Mouse (Mus musculus): ENCODE data around the gene Rnf4.

Rnf4 gene

DNA sequence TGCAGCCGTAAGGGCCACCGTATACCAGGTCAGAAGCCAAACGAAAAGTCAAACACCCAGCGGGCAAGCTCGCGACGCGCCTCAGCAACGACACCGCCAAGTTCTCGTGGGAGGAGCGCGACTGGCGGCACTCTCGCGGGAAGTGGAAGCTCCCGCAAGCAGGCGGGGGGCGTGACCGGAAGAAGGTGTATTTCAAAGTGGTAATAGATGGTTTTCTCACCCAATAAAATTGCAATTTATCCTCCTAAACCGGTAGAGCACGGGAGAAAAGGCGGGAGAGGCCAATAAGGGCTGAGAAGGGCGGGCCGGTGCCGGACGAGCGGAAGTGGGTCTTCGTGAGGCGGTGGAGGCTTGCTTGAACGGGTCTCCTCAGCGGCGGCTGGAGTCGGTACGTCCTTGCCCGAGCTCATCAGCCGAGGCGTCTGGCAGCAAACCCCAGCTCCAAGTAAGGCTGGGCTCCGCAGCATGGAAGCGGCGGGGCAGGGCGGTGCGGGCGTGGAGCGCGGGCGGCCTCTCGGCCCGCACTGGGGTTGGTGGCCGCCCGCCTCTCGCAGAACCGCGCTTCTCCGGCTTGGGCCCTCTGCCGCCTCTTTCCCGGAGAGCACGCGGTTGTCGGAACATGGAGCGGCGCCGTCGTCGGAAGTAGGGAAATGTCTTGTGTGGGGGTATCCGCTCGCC is at the start of gene Rnf4:
Gene Rnf4 (plus strand): TSS at position 193 of the 678 bp plus-strand sequence.
- peak; percentile 98 for DNase-seq (ENCODE audit: low read depth, low spot score)

DNA sequence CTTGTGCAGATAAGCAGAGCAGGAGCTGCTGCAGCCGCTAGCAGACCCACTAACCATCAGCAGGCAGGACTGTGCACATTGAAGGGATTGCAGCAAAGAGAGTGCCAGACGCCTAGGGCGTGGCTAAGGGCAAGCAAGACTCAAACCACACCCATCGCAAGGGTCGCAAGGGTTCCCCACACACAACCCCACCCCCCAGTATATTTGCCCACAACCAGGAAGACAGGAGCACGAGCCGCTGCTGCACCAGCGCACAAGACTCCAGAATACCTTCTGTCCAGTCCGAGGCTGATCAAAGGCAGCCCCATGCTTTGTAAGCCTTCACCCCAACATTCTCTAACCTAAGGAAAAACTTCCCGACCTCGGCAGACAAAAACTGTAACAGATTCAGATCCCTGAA is 49.6 kb upstream of the Rnf4 start:
- peak; percentile 85 for DNase-seq (ENCODE audit: low read depth, low spot score)

DNA sequence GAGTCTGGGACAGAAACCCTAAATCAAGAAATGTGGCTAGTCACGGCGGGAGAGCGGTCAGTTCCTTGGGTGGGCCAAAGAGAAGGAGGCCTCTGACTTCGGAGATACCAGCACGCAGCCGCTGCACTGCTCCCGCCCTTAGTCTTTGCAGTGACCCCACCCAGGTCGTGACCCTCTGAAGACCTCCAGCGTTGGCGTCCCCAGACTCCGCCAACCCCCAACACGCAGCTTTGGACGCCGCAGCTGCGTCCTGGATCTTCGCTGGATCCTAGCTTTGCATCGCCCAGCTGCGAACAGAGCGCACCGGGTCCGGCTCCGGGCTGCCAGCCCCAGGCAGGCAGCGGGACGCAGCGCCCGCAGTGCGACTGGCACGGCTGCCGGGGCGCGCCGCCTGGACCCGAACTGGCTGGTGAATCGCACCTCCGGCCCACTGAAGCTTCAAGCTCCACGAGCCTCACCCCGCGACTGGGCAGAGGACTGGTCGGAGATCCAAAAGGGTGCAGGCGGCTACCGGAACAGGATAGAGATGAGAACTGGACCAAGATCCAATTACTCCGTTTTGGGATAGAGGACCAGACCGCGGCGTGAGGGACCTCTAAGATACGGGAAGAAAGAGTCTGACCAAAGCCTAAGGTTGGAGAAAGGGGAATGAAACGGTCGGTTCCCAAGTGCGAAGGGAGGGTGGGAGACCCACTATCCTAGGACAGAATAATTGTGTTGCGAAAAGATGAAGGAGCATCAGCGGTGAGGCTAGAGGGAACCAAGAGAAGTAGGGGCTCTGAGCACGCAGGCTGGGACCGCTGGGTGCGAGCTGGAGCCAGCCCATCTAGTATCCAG is 48.9 kb upstream of the Rnf4 start:
- peak; percentile 80 for DNase-seq (ENCODE audit: low read depth, low spot score)

DNA sequence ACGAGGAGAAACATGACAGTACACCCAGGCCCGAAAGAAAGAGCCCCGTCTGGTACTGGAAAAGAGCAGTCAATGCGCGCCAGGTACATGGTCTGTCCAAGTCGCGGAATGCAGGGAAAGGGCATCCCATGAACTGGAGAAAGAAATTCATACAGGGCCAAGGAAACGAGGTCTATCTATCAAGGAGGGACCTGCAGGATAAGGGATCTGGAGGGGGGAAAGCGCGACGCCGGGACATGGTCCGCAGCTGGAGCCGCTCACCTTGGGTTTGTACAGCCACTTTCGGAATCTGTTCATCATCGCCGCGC is 48.3 kb upstream of the Rnf4 start:
- no peak for DNase-seq (ENCODE audit: low read depth, low spot score)

DNA sequence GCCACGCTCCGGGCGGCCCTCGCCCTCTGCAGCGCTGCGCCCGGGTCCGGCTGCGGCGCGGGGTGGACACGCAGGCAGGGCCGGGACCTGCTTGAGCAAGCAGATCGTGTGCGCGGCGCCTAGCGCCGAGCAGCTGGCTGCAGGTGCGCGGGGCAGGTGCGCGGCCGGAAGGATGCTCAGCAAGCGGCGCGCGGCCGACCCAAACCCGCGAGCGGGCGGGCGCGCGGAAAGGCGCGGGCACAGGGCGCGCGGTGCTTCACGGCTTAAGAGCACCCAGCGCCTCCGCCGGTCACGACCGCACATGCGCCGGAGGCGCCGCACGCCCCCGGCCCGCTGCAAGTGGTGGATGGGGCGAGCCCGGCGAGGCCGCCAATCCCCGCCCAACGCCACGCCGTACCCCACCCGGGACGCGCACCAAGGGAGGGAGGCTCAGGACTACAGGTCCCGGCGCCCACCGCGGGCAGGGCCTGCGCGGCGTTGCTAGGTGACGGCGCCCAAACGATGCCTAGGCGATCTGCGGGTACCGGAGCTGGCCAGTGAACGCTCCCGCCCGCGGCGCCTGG is 47.9 kb upstream of the Rnf4 start, which contains the start of the genes Zfyve28 and Cfap99:
Gene Zfyve28 (minus strand): TSS at position 296 of the 563 bp plus-strand sequence.
Gene Cfap99 (plus strand): TSS at position 447 of the 563 bp plus-strand sequence.
- DNase-seq (ENCODE audit: low read depth, low spot score) = peak; percentile 92

DNA sequence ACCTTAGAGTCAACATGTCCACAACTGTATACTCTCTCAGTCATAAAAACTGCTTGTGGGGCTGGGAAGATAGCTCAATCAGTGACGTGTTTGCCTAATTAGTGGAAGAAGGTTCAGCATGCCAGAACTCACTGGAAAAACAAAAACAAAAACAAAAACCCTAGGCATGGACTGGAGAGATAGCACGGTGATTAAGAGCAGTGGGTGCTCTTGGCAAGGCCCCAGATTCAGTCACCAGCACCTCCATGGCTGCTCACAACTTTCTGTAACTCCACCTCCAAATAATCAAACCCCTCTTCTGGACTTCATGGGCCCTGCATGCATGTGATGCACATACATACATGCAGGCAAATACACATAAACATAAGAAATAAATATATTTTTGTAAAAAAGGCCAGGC is 46.8 kb upstream of the Rnf4 start:
- no peak for DNase-seq (ENCODE audit: low read depth, low spot score)

DNA sequence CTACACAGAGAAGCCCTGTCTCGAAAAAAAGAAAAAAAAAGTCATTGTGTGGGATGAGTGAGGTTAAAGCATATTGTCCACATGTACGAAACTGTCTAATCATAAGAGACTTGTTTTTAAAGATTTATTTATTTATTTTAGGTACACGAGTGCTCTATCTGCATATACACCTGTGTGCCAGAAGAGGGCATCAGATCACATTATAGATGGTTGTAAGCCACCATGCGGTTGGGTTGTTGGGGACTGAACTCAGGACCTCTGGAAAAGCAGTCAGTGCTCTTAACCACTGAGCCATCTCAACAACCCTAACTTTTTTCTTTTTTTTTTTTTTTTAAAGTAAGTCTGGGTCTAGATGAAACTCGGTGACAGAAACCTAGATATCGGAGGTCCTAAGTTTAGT is 42.7 kb upstream of the Rnf4 start:
- peak; percentile 66 for DNase-seq (ENCODE audit: low read depth, low spot score)

DNA sequence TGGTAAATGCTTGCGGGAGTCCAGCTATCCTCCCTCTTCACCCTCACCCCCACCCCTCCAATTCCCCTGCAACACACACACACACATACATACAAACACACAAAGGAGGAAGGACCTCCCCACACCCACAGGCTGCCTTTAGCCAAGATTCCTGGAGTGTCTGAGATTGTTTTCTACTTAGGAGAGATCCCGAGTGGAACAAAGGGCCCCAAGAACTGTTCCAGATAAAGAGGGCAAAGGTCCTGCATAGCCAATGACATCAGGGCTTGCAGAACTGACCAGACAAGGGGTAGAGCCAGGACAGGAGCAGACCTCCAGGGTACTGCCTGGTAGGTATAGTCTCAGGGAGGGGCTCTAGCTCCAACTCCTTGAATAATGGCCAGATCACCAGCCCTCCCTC is 41.4 kb upstream of the Rnf4 start:
- no peak for DNase-seq (ENCODE audit: low read depth, low spot score)

DNA sequence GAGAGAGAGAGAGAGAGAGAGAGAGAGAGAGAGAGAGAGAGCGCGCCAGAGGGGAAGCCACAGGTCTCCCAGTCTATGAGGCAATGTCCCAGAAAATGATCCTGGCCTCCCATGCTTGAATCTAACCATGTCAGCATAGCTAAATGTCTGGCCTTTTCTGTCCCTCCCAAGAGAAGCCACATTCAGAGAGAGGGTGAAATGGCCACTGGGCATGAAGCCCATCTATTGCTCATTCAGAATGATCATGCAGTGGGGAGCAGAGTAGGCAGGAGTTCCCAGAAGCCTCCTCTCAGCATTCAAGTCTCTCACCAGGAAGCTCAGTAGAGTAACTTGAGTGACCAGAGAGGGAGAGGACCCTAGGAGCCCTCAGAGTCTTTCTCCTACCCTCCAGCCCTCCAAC is 40.9 kb upstream of the Rnf4 start:
- no peak for DNase-seq (ENCODE audit: low read depth, low spot score)

DNA sequence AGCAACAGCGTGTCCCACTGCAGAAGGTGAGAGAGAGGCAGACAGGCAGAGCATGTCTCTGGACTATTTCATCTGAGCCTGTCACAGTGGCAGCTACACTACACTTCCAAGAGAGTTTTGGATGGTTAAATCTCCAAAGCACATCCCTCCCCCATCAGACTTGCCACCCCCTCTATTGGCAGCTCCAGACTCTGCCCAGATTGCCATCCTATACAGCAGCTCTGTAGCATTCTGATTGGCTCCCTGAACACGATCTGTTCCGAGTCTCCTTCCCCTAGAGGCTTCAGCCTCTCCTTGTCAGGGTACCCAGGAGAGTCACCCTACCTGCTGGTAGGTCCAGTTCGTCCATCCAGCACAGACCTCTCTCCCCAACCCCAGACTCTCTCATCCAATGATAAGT is 38.0 kb upstream of the Rnf4 start:
- no peak for DNase-seq (ENCODE audit: low read depth, low spot score)

DNA sequence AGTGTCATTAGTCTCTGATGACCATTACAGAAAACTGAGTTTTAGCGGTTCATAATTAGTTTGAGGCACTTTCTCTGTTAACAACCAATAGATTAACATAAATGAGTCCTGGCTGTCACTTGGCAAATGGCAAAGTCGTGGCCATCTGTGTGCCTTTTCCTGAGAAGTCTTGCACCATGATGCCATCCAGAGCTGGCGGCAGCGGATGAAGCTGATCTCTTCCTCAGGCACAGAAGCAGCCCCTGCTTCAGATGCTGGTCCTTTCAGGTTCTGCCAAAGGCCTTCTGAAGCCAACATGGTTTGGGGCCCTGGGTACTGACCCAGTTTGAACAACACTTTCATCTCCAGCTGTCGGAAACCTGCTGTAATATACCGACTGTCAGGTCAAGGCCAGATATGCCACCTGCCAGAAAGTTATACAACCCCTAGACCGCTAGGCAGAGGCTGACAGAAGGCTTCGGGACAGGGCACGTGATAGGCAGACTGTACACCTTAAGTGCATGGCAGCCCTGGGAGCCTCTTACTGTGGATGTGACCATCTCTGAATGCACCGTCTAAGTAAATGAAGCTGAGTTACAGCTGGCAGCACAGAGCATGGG is 37.1 kb upstream of the Rnf4 start:
- DNase-seq (ENCODE audit: low read depth, low spot score) = no peak

DNA sequence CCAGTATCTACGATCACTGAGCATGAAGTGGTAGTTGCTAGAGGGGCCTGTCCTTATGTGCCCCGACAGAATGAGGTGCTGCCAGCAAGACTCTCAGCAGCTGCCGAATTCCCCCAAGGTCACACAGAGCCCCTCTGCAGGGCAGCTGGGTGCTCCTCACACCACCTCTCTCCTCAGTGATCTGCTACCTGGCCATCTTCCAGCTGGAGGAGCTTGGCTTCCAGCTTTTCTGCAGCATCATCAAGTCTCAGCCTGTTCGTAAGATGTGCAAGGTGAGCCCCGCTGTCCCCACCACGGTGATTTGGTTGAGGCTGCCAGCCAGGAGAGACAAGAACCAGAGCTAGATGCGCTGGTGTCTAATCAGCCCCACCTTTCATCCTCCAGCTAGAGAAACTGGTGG is 33.7 kb upstream of the Rnf4 start:
- no peak for DNase-seq (ENCODE audit: low read depth, low spot score)

DNA sequence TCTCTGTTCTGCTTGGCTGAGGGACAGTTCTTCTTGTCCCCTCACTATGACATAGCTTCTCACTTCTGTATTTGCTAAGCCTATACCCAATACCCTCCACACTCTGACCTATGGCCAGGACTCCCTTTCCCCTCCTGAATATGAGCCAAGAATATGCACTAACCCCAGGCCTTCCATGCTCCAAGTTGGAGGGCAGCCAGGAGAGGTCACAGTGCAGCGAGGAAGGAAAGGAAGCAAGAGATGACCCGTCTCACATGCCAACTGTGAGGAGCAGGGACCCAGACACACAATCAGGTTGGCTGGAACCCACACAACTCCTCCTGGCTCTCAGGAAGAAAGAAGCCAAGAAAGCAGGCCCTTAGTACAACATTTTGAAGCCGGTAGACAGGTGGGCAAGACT is 27.1 kb upstream of the Rnf4 start:
- DNase-seq (ENCODE audit: low read depth, low spot score) = no peak

DNA sequence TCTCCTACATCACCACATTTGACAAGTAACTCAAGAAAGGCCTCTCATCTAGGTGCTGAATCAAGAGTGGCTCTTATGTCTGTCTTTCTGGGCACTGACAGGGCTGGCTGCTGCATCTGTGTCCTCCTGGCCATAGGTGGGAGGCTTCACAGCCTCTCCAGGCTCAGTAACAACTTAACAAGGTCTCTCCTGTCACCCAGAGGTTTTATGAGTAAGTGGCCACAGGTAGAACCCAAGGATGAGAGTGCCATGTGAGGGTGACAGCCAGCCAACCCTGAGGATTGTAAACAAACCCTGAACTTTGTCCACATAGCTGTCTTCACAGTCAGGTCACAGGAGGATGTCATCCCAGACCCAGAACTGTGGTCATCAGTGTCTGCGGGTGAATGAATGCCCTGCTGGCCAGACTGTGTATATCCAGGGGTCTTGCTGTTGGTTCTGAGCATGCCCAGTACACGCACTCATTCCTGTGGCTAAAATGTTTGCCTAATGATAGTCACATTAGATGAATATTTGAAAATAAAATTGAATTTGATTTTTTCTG is 16.5 kb upstream of the Rnf4 start:
- DNase-seq (ENCODE audit: low read depth, low spot score) = no peak

DNA sequence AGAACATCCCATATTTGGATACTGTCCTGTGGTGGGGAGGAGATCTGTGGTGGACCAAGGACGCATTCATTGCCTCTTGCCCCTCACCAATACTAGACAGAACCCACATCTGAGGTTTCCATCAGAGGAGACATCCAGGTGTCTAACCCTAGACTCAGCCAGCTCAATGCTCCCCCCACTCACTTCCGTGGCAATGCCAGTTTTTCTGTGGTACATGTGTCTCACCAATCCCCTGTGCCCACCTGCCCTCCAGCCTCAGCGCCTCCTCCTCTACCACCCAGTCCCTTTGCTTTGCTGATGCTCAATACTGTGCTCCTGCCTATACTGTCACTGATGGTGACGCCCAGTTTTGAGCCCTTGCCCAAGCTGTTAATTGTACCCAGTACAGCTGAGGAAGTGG is 14.9 kb upstream of the Rnf4 start:
- DNase-seq (ENCODE audit: low read depth, low spot score) = no peak

DNA sequence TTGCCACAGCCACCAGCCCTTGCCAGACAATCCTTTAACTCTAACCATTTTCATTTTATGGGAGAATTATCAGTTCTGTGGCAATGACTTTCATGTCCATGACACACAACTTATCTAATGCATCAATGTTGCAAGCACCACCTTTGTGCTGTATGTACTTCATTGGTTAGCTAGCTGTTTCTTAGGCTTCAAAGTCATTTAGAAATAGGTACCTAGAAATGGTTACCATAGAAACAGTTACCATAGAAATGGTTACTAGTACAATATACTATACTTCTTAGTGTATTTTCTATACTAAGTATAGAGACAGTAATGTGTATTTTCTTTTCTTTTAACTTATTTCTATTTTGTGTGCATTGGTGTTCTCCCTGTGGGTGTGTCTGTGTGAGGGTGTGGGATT is 10.8 kb upstream of the Rnf4 start:
- no peak for DNase-seq (ENCODE audit: low read depth, low spot score)

DNA sequence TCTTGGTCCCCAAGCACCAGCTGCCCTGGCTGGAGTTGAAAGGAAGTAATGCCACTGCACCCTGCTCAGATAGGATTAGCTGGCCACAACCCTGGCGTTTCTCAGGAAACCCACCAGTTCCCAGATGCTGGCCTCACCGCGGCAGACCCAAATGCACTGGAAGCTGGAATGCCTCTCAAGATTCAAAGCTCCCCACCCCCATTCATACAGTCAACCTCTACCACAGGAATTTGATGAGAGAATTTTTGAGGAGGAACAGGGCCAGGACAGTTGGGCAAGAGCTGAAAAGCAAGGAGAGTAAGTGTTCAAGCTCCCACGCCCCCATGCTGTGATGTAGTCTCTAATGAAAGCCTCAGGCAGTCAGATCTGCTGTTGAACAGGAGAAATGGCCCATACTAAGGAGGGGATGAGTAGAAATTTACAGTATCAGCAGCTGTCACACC is 9.8 kb upstream of the Rnf4 start:
- DNase-seq (ENCODE audit: low read depth, low spot score) = peak; percentile 53

DNA sequence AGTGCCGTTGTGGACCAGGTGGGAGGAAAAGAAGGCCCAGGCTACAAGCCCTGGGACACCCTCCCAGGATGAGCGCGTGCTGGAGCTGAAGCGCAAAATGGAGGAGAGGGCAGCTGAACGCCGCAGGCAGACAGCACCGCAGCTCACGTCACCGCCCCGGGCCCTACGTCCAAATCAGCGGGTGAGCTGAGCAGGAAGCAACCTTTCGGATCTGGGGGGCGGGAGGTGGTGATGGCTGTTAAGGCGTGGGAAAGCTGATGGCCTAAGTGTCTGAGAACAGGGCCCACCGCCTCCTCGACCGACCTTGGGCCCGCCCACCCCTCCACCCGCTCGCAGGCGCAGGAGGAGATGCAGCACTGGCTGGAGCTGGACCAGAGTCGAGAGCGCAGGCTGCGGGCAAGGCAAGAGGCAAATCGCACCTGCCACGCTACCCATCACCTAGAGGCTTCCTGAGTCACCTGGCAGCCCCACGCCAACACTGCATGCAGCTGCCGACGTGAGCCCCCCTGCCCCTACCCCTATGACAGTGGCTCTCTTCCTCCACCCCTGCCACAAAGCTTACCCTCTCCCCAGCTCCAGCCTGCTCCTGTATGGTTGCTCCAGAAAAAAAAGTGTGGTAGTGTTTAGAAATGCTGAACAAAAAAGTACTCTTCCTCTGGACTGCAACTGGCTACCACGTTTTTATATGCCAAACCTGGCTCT is 9.1 kb upstream of the Rnf4 start:
- DNase-seq (ENCODE audit: low read depth, low spot score) = peak; percentile 82

DNA sequence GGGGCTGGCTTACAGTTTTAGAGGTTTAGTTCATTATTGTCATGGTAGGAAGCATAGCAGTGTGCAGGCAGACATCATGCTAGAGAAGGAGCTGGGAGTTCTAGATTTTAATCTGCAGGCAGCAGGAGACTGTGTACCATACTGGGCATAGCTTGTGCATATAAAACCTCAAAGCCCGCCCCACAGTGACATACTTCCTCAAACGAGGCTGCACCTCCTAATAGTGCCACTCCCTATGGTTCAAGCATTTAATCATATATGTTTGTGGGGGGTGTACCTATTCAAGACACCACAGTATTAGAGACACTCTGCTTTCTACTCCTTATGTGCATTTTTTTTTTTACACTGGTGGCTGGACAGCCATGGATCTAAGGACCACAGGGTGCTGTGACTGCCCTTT is 6.0 kb upstream of the Rnf4 start:
- no peak for DNase-seq (ENCODE audit: low read depth, low spot score)

DNA sequence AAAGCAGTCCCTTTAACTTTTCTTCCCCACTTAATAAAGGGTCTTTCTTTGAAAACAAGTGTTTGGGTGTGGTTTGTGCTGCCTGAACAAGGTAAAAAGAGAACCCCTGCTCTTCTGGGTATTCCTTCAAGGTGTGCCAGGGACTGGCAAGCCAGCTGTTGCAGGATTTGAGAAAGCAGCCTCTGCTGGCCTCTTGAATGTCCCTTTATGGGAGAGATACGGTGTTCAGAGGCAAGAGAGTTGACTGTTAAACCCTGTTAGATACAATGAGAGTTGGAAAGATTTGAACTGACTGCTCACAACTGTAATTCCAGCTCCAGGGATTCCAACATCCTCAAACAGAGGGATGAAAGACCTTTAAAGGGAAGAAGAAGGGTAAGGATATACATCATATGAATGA is 2.0 kb upstream of the Rnf4 start:
- DNase-seq (ENCODE audit: low read depth, low spot score) = no peak

DNA sequence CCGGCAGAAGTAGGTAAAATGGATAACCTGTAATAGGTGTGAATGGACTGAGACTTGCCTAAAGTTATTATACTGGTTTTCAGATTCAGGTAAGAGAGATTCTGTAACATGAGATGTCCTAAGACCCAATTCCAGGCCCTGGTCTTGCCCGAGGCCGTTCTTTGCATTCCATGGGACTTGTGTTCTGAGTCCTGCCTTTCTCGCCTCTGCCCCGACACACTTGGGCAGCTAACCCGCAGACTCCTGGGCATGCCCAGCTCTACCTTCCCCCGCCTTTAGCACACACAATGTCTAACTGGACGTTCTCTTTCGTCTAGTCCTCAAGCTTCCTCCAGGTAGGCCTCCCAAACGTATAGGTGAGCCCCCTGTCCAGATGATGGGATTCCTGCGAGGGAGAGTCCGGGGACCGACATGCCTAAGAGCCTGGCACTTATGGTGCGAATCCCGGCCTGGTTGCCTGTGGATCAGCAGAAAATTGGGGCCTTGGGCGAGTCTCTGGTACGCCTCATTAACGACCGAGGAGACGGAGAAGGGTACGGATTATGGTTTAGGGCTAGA is 471 bp upstream of the Rnf4 start:
- DNase-seq (ENCODE audit: low read depth, low spot score) = peak; percentile 56
